Mouse (Mus musculus) myocyte (in vitro differentiated cells): ENCODE results near the gene Msrb3. TPM values are rescaled to one million over a fixed set of nuclear protein-coding genes. Genes with fewer than 3 reads are reported as not detected.

Source experiments
- H3K27me3 ChIP-seq: one replicate; pipeline ENCODE4 v1.6.1; 2011; ENCODE audit not compliant: control insufficient read depth, insufficient read depth, insufficient read length
- H3K36me3 ChIP-seq: one replicate; pipeline ENCODE4 v1.6.1; 2011; ENCODE audit not compliant: control insufficient read depth, insufficient read depth
- H3K4me2 ChIP-seq: one replicate; pipeline ENCODE4 v1.6.1; 2011; ENCODE audit warnings: low read depth, control low read depth
- H3K4me3 ChIP-seq: one replicate; pipeline ENCODE4 v1.5.1; 2011; ENCODE audit warnings: mild to moderate bottlenecking, control low read depth, moderate library complexity
- H3K79me2 ChIP-seq: one replicate; pipeline ENCODE4 v1.6.1; 2011; ENCODE audit not compliant: control insufficient read depth, insufficient read depth
- H3ac ChIP-seq: one replicate; pipeline ENCODE4 v1.6.1; 2011; ENCODE audit not compliant: control insufficient read depth, insufficient read length
- CEBPB ChIP-seq: IDR thresholded peaks from 2 replicates; pipeline ENCODE4 v1.6.1; 2011; ENCODE audit warnings: mild to moderate bottlenecking, moderate library complexity; ENCODE audit not compliant: poor library complexity, insufficient read depth, severe bottlenecking
- E2F4 ChIP-seq: IDR thresholded peaks from one replicate; pipeline ENCODE4 v1.6.1; 2011; ENCODE audit warnings: mild to moderate bottlenecking, control low read depth, moderate library complexity; ENCODE audit not compliant: insufficient read depth
- MAX ChIP-seq: IDR thresholded peaks from one replicate; pipeline ENCODE4 v1.6.1; 2011; ENCODE audit warnings: low read depth, mild to moderate bottlenecking, control low read depth
- MYOD1 ChIP-seq, 3 experiments: IDR thresholded peaks; one replicate each; pipeline ENCODE4 v1.6.1; 2011; ENCODE audit warnings: control low read depth in 2 of 3, low read depth in 2 of 3, mild to moderate bottlenecking in 2 of 3, moderate library complexity in 1 of 3; ENCODE audit not compliant: insufficient read length in 2 of 3, control insufficient read depth in 1 of 3
- MYOG ChIP-seq, 3 experiments: IDR thresholded peaks; one replicate each; pipeline ENCODE4 v1.6.1; 2011; ENCODE audit warnings: control low read depth in 2 of 3, low read depth in 2 of 3, mild to moderate bottlenecking in 2 of 3; ENCODE audit not compliant: insufficient read length in 2 of 3, control insufficient read depth in 1 of 3, insufficient read depth in 1 of 3
- POLR2A ChIP-seq: IDR thresholded peaks from one replicate; pipeline ENCODE4 v1.6.1; 2011; ENCODE audit warnings: low read depth, mild to moderate bottlenecking, control low read depth, moderate library complexity; ENCODE audit not compliant: insufficient read length
- POLR2AphosphoS2 ChIP-seq: IDR thresholded peaks from one replicate; pipeline ENCODE4 v1.6.1; 2011; ENCODE audit warnings: low read depth, control low read depth; ENCODE audit not compliant: insufficient read length
- REST ChIP-seq: IDR thresholded peaks from one replicate; pipeline ENCODE4 v1.6.1; 2011; ENCODE audit warnings: mild to moderate bottlenecking, control low read depth, moderate library complexity; ENCODE audit not compliant: insufficient read depth, insufficient read length
- SRF ChIP-seq: IDR thresholded peaks from one replicate; pipeline ENCODE4 v1.6.1; 2011; ENCODE audit warnings: low read depth; ENCODE audit not compliant: control insufficient read depth, insufficient read length
- TCF12 ChIP-seq: IDR thresholded peaks from one replicate; pipeline ENCODE4 v1.6.1; 2011; ENCODE audit warnings: mild to moderate bottlenecking, control low read depth; ENCODE audit not compliant: poor library complexity, insufficient read depth, severe bottlenecking
- TCF3 ChIP-seq: IDR thresholded peaks from one replicate; pipeline ENCODE4 v1.6.1; 2011; ENCODE audit warnings: low read depth, control low read depth; ENCODE audit not compliant: insufficient read length
- USF1 ChIP-seq: IDR thresholded peaks from one replicate; pipeline ENCODE4 v1.6.1; 2011; ENCODE audit warnings: low read depth, mild to moderate bottlenecking, control low read depth, moderate library complexity
- polyA plus RNA-seq: library from polyadenylated mRNA; unstranded; fragments of >200 nt; fragmentation: generic; extraction: Trizol; gene quantifications from one replicate; pipeline ENCODE4 v1.2.1, GENCODE M21; 2012; ENCODE audit warnings: missing spikeins

Gene Msrb3
- polyA plus RNA-seq, 1 experiment = 8.5 TPM

- H3K27me3 ChIP-seq = no peaks in the 10 kb centered on the region
- H3K4me2 ChIP-seq = no peak overlapping the region
- H3K36me3 ChIP-seq = no peaks in the 10 kb centered on the region
- no peak for TF ChIP-seq MYOG (IDR thresholded peaks at IDR 0.05; ENCODE audit: control insufficient read depth in 1 of 3, insufficient read depth in 1 of 3, insufficient read length in 2 of 3, low read depth in 2 of 3)
- no peak for TF ChIP-seq POLR2AphosphoS2
- TF ChIP-seq REST = no peak
- TF ChIP-seq CEBPB = no peak
- no peak for TF ChIP-seq USF1
- TF ChIP-seq E2F4 = no peak
- no peak for TF ChIP-seq MYOD1 (IDR thresholded peaks at IDR 0.05; ENCODE audit: control insufficient read depth in 1 of 3, insufficient read length in 2 of 3, low read depth in 2 of 3)
- TF ChIP-seq SRF = no peak
- no peak for TF ChIP-seq MAX
- TF ChIP-seq POLR2A = no peak
- no peak for TF ChIP-seq TCF3
- no peak for TF ChIP-seq TCF12
- H3ac ChIP-seq = no peak overlapping the region
- H3K79me2 ChIP-seq = no peaks in the 10 kb centered on the region
- no peak overlapping the region for H3K4me3 ChIP-seq
Measured at GRCm38 (mm10) chr10:120861674-120862073, 37.2 kb downstream of the Msrb3 start.

DNA sequence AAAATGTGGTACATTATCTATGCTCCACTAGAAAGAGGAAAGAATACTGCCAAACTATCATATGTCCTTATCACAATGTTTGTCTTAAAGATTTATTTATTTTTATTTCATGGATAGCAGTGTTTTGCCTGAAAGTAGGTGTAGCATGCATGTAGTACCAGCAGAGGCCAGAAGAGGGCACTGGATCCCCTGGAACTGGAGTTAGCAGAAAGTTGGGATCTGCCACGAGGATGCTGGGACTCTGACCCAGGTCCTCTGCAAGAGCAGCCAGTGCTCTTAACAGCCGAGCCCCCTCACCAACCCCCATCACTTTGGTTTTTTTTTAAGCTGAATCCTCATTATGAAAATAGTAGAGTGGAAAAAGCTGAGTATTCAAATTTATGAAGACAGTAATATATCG lies 37.7 kb downstream of the Msrb3 start:
- H3ac ChIP-seq = no peak overlapping the region

DNA sequence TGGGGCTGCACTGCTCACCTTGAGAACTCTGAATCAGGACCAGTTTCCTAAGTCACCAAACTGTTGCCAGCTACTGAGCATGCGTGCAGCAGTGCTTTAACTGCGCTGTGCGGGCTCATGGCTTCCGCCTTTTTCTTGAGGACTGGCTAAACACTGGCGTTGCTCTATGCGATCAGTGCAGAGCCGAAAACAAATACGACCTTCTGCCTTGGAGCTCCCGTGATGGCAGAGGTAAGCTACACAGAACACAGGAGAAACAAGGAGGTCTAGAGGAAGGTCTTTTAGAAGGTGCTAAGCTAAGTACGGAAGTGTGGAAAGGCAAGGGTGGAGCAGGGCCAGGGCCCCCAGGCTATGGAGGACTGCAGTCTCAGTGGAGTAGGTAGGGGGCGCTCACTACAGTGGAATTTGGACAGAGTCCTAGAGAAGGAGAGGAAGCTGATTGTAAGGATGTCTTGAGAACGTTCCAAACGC lies 41.3 kb downstream of the Msrb3 start:
- H3ac ChIP-seq = no peak overlapping the region
- no peak overlapping the region for H3K4me3 ChIP-seq
- TF ChIP-seq POLR2A (no peak), REST (no peak), CEBPB (no peak), TCF3 (no peak), POLR2AphosphoS2 (no peak), SRF (no peak), MAX (no peak)
- H3K27me3 ChIP-seq = no peaks in the 10 kb centered on the region
- H3K79me2 ChIP-seq = no peaks in the 10 kb centered on the region
- H3K4me2 ChIP-seq = no peak overlapping the region
- peaks cover 2% of the 10 kb centered on the region for H3K36me3 ChIP-seq

More for the DNA sequence above, 37.7 kb downstream of the Msrb3 start:
- Histone ChIP-seq H3K4me3 (no peak overlapping the region), H3K27me3 (no peaks in the 10 kb centered on the region), H3K4me2 (no peak overlapping the region), H3K36me3 (no peaks in the 10 kb centered on the region), H3K79me2 (no peaks in the 10 kb centered on the region)
- TF ChIP-seq E2F4 (no peak), MYOD1 (IDR thresholded peaks at IDR 0.05; ENCODE audit: control insufficient read depth in 1 of 3, insufficient read length in 2 of 3, low read depth in 2 of 3) (no peak), TCF3 (no peak), USF1 (no peak)

- Histone ChIP-seq H3ac (no peak overlapping the region), H3K4me3 (no peak overlapping the region), H3K36me3 (peaks cover 6% of the 10 kb centered on the region), H3K79me2 (no peaks in the 10 kb centered on the region), H3K4me2 (no peak overlapping the region), H3K27me3 (no peaks in the 10 kb centered on the region)
- TF ChIP-seq SRF (no peak), USF1 (no peak), MAX (no peak), POLR2AphosphoS2 (no peak), TCF12 (no peak), E2F4 (no peak), MYOD1 (IDR thresholded peaks at IDR 0.05; ENCODE audit: control insufficient read depth in 1 of 3, insufficient read length in 2 of 3, low read depth in 2 of 3) (no peak), MYOG (IDR thresholded peaks at IDR 0.05; ENCODE audit: control insufficient read depth in 1 of 3, insufficient read depth in 1 of 3, insufficient read length in 2 of 3, low read depth in 2 of 3) (no peak), REST (no peak), CEBPB (no peak), POLR2A (no peak), TCF3 (no peak)
Measured at GRCm38 (mm10) chr10:120854329-120854728, 44.6 kb downstream of the Msrb3 start.

DNA sequence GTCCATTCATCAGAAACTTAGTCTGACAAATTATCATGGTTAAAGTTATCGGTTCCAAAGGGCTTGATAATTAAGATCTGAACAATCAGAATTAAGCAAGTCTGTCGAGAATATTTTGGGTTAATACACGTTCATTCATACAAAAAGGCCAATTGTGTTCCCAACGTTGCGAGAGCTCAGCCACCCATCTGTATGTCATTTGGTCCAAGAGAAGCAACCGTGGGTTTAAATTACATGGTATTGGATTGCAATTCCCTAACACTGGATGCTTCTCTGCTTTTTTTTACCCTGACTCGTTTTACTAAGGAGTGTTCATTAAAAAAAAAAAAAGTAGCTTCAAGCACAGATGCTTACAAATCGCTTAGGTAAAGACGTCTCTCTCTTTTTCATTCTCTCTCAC lies 45.1 kb downstream of the Msrb3 start:
- H3K79me2 ChIP-seq = no peaks in the 10 kb centered on the region
- no peak overlapping the region for H3K4me3 ChIP-seq
- TF ChIP-seq TCF12 (no peak), MYOG (IDR thresholded peaks at IDR 0.05; ENCODE audit: control insufficient read depth in 1 of 3, insufficient read depth in 1 of 3, insufficient read length in 2 of 3, low read depth in 2 of 3) (no peak), MAX (no peak), POLR2A (no peak), E2F4 (no peak), SRF (no peak), CEBPB (no peak), TCF3 (no peak)
- no peaks in the 10 kb centered on the region for H3K27me3 ChIP-seq
- H3K36me3 ChIP-seq = peaks cover 6% of the 10 kb centered on the region
- no peak overlapping the region for H3K4me2 ChIP-seq
- no peak overlapping the region for H3ac ChIP-seq
